Mouse (Mus musculus) myocyte (in vitro differentiated cells): ENCODE data around the gene Stk10.

Source experiments
- CEBPB ChIP-seq: IDR thresholded peaks from 2 replicates; pipeline ENCODE4 v1.6.1; 2011; ENCODE audit warnings: mild to moderate bottlenecking, moderate library complexity; ENCODE audit not compliant: poor library complexity, insufficient read depth, severe bottlenecking
- E2F4 ChIP-seq: IDR thresholded peaks from one replicate; pipeline ENCODE4 v1.6.1; 2011; ENCODE audit warnings: mild to moderate bottlenecking, control low read depth, moderate library complexity; ENCODE audit not compliant: insufficient read depth
- MYOD1 ChIP-seq, 3 experiments: IDR thresholded peaks; one replicate each; pipeline ENCODE4 v1.6.1; 2011; ENCODE audit warnings: control low read depth in 2 of 3, low read depth in 2 of 3, mild to moderate bottlenecking in 2 of 3, moderate library complexity in 1 of 3; ENCODE audit not compliant: insufficient read length in 2 of 3, control insufficient read depth in 1 of 3
- POLR2A ChIP-seq: IDR thresholded peaks from one replicate; pipeline ENCODE4 v1.6.1; 2011; ENCODE audit warnings: low read depth, mild to moderate bottlenecking, control low read depth, moderate library complexity; ENCODE audit not compliant: insufficient read length
- POLR2AphosphoS2 ChIP-seq: IDR thresholded peaks from one replicate; pipeline ENCODE4 v1.6.1; 2011; ENCODE audit warnings: low read depth, control low read depth; ENCODE audit not compliant: insufficient read length
- REST ChIP-seq: IDR thresholded peaks from one replicate; pipeline ENCODE4 v1.6.1; 2011; ENCODE audit warnings: mild to moderate bottlenecking, control low read depth, moderate library complexity; ENCODE audit not compliant: insufficient read depth, insufficient read length
- SRF ChIP-seq: IDR thresholded peaks from one replicate; pipeline ENCODE4 v1.6.1; 2011; ENCODE audit warnings: low read depth; ENCODE audit not compliant: control insufficient read depth, insufficient read length
- TCF12 ChIP-seq: IDR thresholded peaks from one replicate; pipeline ENCODE4 v1.6.1; 2011; ENCODE audit warnings: mild to moderate bottlenecking, control low read depth; ENCODE audit not compliant: poor library complexity, insufficient read depth, severe bottlenecking
- USF1 ChIP-seq: IDR thresholded peaks from one replicate; pipeline ENCODE4 v1.6.1; 2011; ENCODE audit warnings: low read depth, mild to moderate bottlenecking, control low read depth, moderate library complexity

- no peak for TF ChIP-seq USF1
- TF ChIP-seq POLR2A = no peak
- no peak for TF ChIP-seq CEBPB
- TF ChIP-seq E2F4 = no peak
- TF ChIP-seq SRF = no peak
- peak in 2 of 3 experiments; percentile 19 to 30 for TF ChIP-seq MYOD1 (IDR thresholded peaks at IDR 0.05; ENCODE audit: control insufficient read depth in 1 of 3, insufficient read length in 2 of 3, low read depth in 2 of 3)
- no peak for TF ChIP-seq REST
- TF ChIP-seq TCF12 = no peak
- no peak for TF ChIP-seq POLR2AphosphoS2
Observed at GRCm38 (mm10) chr11:32627900-32628299, 94.8 kb downstream of the Stk10 start.
